Mouse (Mus musculus) spleen, postnatal 14 days (tissue): ENCODE results near the gene Gm14308.
"Not testable (repeated sequence)": the region's sequence is repeated elsewhere in the genome, so short reads cannot be mapped to it uniquely, and the experiment has no call there.

Experiments
- DNase-seq, 2 experiments: peaks; one replicate each; pipeline ENCODE4 v3.0.0; 2021 to 2022; ENCODE audit warnings: low spot score in 2 of 2

Gene Gm14308

GRCm38 (mm10) chr2:176636244-176636643 lies at the start of gene Gm14308:
Gene Gm14308 (minus strand): TSS chr2:176636344.
- not testable (repeated sequence) for DNase-seq

- not testable (repeated sequence) for DNase-seq
Observed at GRCm38 (mm10) chr2:176670222-176670621, 34.1 kb upstream of the Gm14308 start, which contains the start of gene Zfp973. Gene Zfp973 (plus strand): TSS chr2:176670522.
